Mouse (Mus musculus) midbrain, embryonic 14.5 days (tissue): ENCODE measurements around the gene Ebf1. TPM values are rescaled to one million over a fixed set of nuclear protein-coding genes. Genes with fewer than 3 reads are reported as not detected.

Source experiments
- polyA plus RNA-seq: library from polyadenylated mRNA; unstranded; fragments of >200 nt; fragmentation: Nextera tagmentation; extraction: Ambion mirVana; gene quantifications from 2 replicates; pipeline ENCODE4 v1.2.1, GENCODE M21; 2014

Gene Ebf1
- polyA plus RNA-seq, 1 experiment from 2014 or later: 112 TPM

Other genes with a start within 250 kb of the Ebf1 start
- 0.14 and 0.19 TPM in 2 replicates for gene Il12b, start 217.3 kb upstream of the Ebf1 start, polyA plus RNA-seq
- gene Ublcp1, start 146.8 kb upstream of the Ebf1 start, polyA plus RNA-seq: 64.1 and 72.8 TPM in 2 replicates
- gene Rnf145, start 98.4 kb upstream of the Ebf1 start, polyA plus RNA-seq: 127 and 134 TPM in 2 replicates